Mouse (Mus musculus): ENCODE results near the gene Prdx3. TPM values are rescaled to one million over a fixed set of nuclear protein-coding genes. Genes with fewer than 3 reads are reported as not detected.

The Prdx3 gene
- polyA plus RNA-seq, 1 experiment from 2014 or later, result 135 TPM

- Histone ChIP-seq H3K36me3 (ENCODE audit: control insufficient read depth, insufficient read depth, low read length) (peaks cover 41% of the 10 kb centered on the region), H3K4me2 (ENCODE audit: low read depth, low read length) (no peak overlapping the region), H3K27me3 (ENCODE audit: control insufficient read depth, insufficient read depth, low read length) (no peaks in the 10 kb centered on the region), H3K27ac (ENCODE audit: low read depth, low read length) (no peak overlapping the region), H3K4me3 (ENCODE audit: low read depth, low read length) (no peak overlapping the region), H3K9me3 (ENCODE audit: control insufficient read depth, low read length) (no peaks in the 10 kb centered on the region), H3K4me1 (ENCODE audit: control insufficient read depth, insufficient read depth, low read length) (no peaks in the 10 kb centered on the region), H3K9ac (replicated peaks; ENCODE audit: low read depth, low read length) (no peak overlapping the region)
- no peak for ATAC-seq (ENCODE audit: low read depth)
- 92% methylated on average over 6 of the region's 6 CpGs for WGBS
Observed at GRCm38 (mm10) chr19:60818677-60819076, 55.7 kb downstream of the Prdx3 start.

Other genes starting within 250 kb of the Prdx3 start
- 20.6 and 21.2 TPM in 2 replicates for gene Nanos1, start 118.6 kb downstream of the Prdx3 start, polyA plus RNA-seq (2014; fragmentation: Nextera tagmentation; extraction: Ambion mirVana)
- 123 and 131 TPM in 2 replicates for gene Eif3a, start 83.9 kb downstream of the Prdx3 start, polyA plus RNA-seq (2014; fragmentation: Nextera tagmentation; extraction: Ambion mirVana)
- 47.9 and 49.8 TPM in 2 replicates for gene Fam45a, start 63.0 kb downstream of the Prdx3 start, polyA plus RNA-seq (2014; fragmentation: Nextera tagmentation; extraction: Ambion mirVana)
- 11.9 and 14.6 TPM in 2 replicates for gene Sfxn4, start 13.1 kb downstream of the Prdx3 start, polyA plus RNA-seq (2014; fragmentation: Nextera tagmentation; extraction: Ambion mirVana)
- gene Grk5, start 15.2 kb upstream of the Prdx3 start, polyA plus RNA-seq (2014; fragmentation: Nextera tagmentation; extraction: Ambion mirVana), result 3.3 and 3.9 TPM in 2 replicates